Mouse (Mus musculus) hindbrain, embryonic 10.5 days (tissue): ENCODE results near the gene Kcnq1. TPM values are rescaled to one million over a fixed set of nuclear protein-coding genes. Genes with fewer than 3 reads are reported as not detected.

Source experiments
- DNase-seq: peaks from one replicate; pipeline ENCODE4 v3.0.0-alpha.2; 2017; ENCODE audit warnings: low spot score
- H3K27ac ChIP-seq: fragments of 300-500 bp; sonication (generic); 2 replicates; pipeline ENCODE4 v1.5.1; 2016; ENCODE audit warnings: mild to moderate bottlenecking, moderate library complexity
- H3K27me3 ChIP-seq: fragments of 300-500 bp; sonication (generic); 2 replicates; pipeline ENCODE4 v1.6.1; 2016; ENCODE audit warnings: mild to moderate bottlenecking; ENCODE audit not compliant: poor library complexity, insufficient read depth, severe bottlenecking
- H3K36me3 ChIP-seq: fragments of 300-500 bp; sonication (generic); 2 replicates; pipeline ENCODE4 v1.6.1; 2016; ENCODE audit warnings: mild to moderate bottlenecking, moderate library complexity
- H3K4me1 ChIP-seq: fragments of 300-500 bp; sonication (generic); replicated peaks from 2 replicates; pipeline ENCODE4 v1.6.1; 2016; ENCODE audit warnings: mild to moderate bottlenecking
- H3K4me3 ChIP-seq: fragments of 300-500 bp; sonication (generic); 2 replicates; pipeline ENCODE4 v1.5.1; 2016; ENCODE audit warnings: mild to moderate bottlenecking, moderate library complexity
- H3K9me3 ChIP-seq: fragments of 300-500 bp; sonication (generic); 2 replicates; pipeline ENCODE4 v1.6.1; 2016; ENCODE audit warnings: mild to moderate bottlenecking, moderate library complexity
- WGBS: fragments of 180-500 bp; shearing (Covaris S2); methylation state at CpG from one replicate; pipeline ENCODE4 v1.1.7; 2016; 5-methylcytosine and 5-hydroxymethylcytosine counted together
- polyA plus RNA-seq: library from polyadenylated mRNA; unstranded; fragments of >200 nt; fragmentation: Nextera tagmentation; extraction: Ambion mirVana; gene quantifications from 2 replicates; pipeline ENCODE4 v1.2.1, GENCODE M21; 2016

Kcnq1 gene
- polyA plus RNA-seq, 1 experiment from 2014 or later: 2.3 TPM

- Histone ChIP-seq H3K4me3 (no peak overlapping the region), H3K4me1 (no peaks in the 10 kb centered on the region), H3K27me3 (peaks cover 12% of the 10 kb centered on the region), H3K9me3 (no peaks in the 10 kb centered on the region), H3K27ac (peak overlapping the region; percentile 23; the same call in 1 of the 2 replicates), H3K36me3 (no peaks in the 10 kb centered on the region)
- 80% methylated on average over 4 of the region's 4 CpGs for WGBS
- DNase-seq: no peak
These were observed 251.7 kb downstream of the Kcnq1 start for GRCm38 (mm10) chr7:143357831-143358230.

GRCm38 (mm10) chr7:143359762-143360161, 253.6 kb downstream of the Kcnq1 start:
- Histone ChIP-seq H3K9me3 (no peaks in the 10 kb centered on the region), H3K27me3 (peaks cover 26% of the 10 kb centered on the region), H3K36me3 (no peaks in the 10 kb centered on the region), H3K4me1 (no peaks in the 10 kb centered on the region), H3K4me3 (no peak overlapping the region), H3K27ac (no peak overlapping the region)
- 72% methylated on average over 1 of the region's 1 CpGs for WGBS
- DNase-seq: no peak

- peaks cover 36% of the 10 kb centered on the region for H3K27me3 ChIP-seq
- H3K27ac ChIP-seq: no peak overlapping the region
- no peaks in the 10 kb centered on the region for H3K9me3 ChIP-seq
- no peak for DNase-seq
- no peak overlapping the region for H3K4me3 ChIP-seq
- peaks cover 9% of the 10 kb centered on the region for H3K4me1 ChIP-seq
- 73% methylated on average over 5 of the region's 5 CpGs for WGBS
- no peaks in the 10 kb centered on the region for H3K36me3 ChIP-seq
These were observed 254.6 kb downstream of the Kcnq1 start for GRCm38 (mm10) chr7:143360776-143361175.

GRCm38 (mm10) chr7:143364092-143364832, 258.1 kb downstream of the Kcnq1 start:
- DNase-seq: no peak
- Histone ChIP-seq H3K4me1 (peaks cover 21% of the 10 kb centered on the region), H3K4me3 (no peak overlapping the region), H3K27me3 (peaks cover 29% of the 10 kb centered on the region), H3K36me3 (no peaks in the 10 kb centered on the region), H3K27ac (no peak overlapping the region), H3K9me3 (no peaks in the 10 kb centered on the region)
- WGBS: 93% methylated on average over 7 of the region's 7 CpGs

GRCm38 (mm10) chr7:143364969-143365839, 259.0 kb downstream of the Kcnq1 start:
- H3K27me3 ChIP-seq: peaks cover 29% of the 10 kb centered on the region
- no peaks in the 10 kb centered on the region for H3K36me3 ChIP-seq
- WGBS: 81% methylated on average over 8 of the region's 8 CpGs

GRCm38 (mm10) chr7:143367366-143368266, 261.5 kb downstream of the Kcnq1 start:
- Histone ChIP-seq H3K36me3 (no peaks in the 10 kb centered on the region), H3K27me3 (peaks cover 30% of the 10 kb centered on the region), H3K4me3 (no peak overlapping the region), H3K27ac (no peak overlapping the region), H3K4me1 (peaks cover 22% of the 10 kb centered on the region), H3K9me3 (no peaks in the 10 kb centered on the region)
- no peak for DNase-seq
- 76% methylated on average over 20 of the region's 20 CpGs for WGBS

More at GRCm38 (mm10) chr7:143364969-143365839, 259.0 kb downstream of the Kcnq1 start:
- no peak for DNase-seq
- Histone ChIP-seq H3K4me1 (peaks cover 21% of the 10 kb centered on the region), H3K27ac (peak overlapping the region; percentile 59; the same call in 1 of the 2 replicates), H3K4me3 (no peak overlapping the region), H3K9me3 (no peaks in the 10 kb centered on the region)

GRCm38 (mm10) chr7:143368267-143368643, 262.1 kb downstream of the Kcnq1 start:
- Histone ChIP-seq H3K27me3 (peaks cover 29% of the 10 kb centered on the region), H3K4me1 (peaks cover 29% of the 10 kb centered on the region), H3K9me3 (no peaks in the 10 kb centered on the region), H3K4me3 (no peak overlapping the region), H3K36me3 (no peaks in the 10 kb centered on the region), H3K27ac (no peak overlapping the region)
- DNase-seq: no peak
- 78% methylated on average over 7 of the region's 7 CpGs for WGBS

GRCm38 (mm10) chr7:143371336-143371735, 265.2 kb downstream of the Kcnq1 start:
- peaks cover 37% of the 10 kb centered on the region for H3K27me3 ChIP-seq
- H3K4me3 ChIP-seq: no peak overlapping the region
- peaks cover 25% of the 10 kb centered on the region for H3K4me1 ChIP-seq
- no peaks in the 10 kb centered on the region for H3K36me3 ChIP-seq
- no peak for DNase-seq
- H3K9me3 ChIP-seq: no peaks in the 10 kb centered on the region
- WGBS: 84% methylated on average over 2 of the region's 2 CpGs
- H3K27ac ChIP-seq: no peak overlapping the region

GRCm38 (mm10) chr7:143373265-143373664, 267.1 kb downstream of the Kcnq1 start:
- peaks cover 13% of the 10 kb centered on the region; the same call in 1 of the 2 replicates for H3K4me1 ChIP-seq
- no peaks in the 10 kb centered on the region for H3K36me3 ChIP-seq
- H3K9me3 ChIP-seq: no peaks in the 10 kb centered on the region
- H3K4me3 ChIP-seq: no peak overlapping the region
- H3K27me3 ChIP-seq: peaks cover 49% of the 10 kb centered on the region
- WGBS: 81% methylated on average over 3 of the region's 3 CpGs
- no peak overlapping the region for H3K27ac ChIP-seq
- no peak for DNase-seq

GRCm38 (mm10) chr7:143375945-143376344, 269.8 kb downstream of the Kcnq1 start:
- peak overlapping the region; percentile 35; the same call in 1 of the 2 replicates for H3K27ac ChIP-seq
- 85% methylated on average over 16 of the region's 16 CpGs for whole genome bisulfite sequencing

GRCm38 (mm10) chr7:143380466-143381073, 274.4 kb downstream of the Kcnq1 start:
- H3K27me3 ChIP-seq: peaks cover 34% of the 10 kb centered on the region
- no peak overlapping the region for H3K27ac ChIP-seq
- WGBS: 78% methylated on average over 20 of the region's 20 CpGs
- H3K36me3 ChIP-seq: no peaks in the 10 kb centered on the region
- H3K4me1 ChIP-seq: peaks cover 16% of the 10 kb centered on the region
- no peak for DNase-seq
- no peak overlapping the region for H3K4me3 ChIP-seq
- H3K9me3 ChIP-seq: no peaks in the 10 kb centered on the region

More at GRCm38 (mm10) chr7:143375945-143376344, 269.8 kb downstream of the Kcnq1 start:
- H3K9me3 ChIP-seq: no peaks in the 10 kb centered on the region
- H3K36me3 ChIP-seq: no peaks in the 10 kb centered on the region
- DNase-seq: no peak
- peaks cover 22% of the 10 kb centered on the region; the same call in 1 of the 2 replicates for H3K4me1 ChIP-seq
- H3K27me3 ChIP-seq: peaks cover 57% of the 10 kb centered on the region
- H3K4me3 ChIP-seq: no peak overlapping the region

GRCm38 (mm10) chr7:143386632-143387031, 280.5 kb downstream of the Kcnq1 start:
- Histone ChIP-seq H3K9me3 (no peaks in the 10 kb centered on the region), H3K27ac (peak overlapping the region; percentile 17), H3K4me1 (peaks cover 39% of the 10 kb centered on the region), H3K4me3 (no peak overlapping the region), H3K36me3 (no peaks in the 10 kb centered on the region), H3K27me3 (peaks cover 6% of the 10 kb centered on the region; the same call in 1 of the 2 replicates)
- WGBS: 26% methylated on average over 1 of the region's 1 CpGs
- DNase-seq: peak; percentile 33
